Mouse (Mus musculus): ENCODE measurements around the gene Atg4b. TPM values are rescaled to one million over a fixed set of nuclear protein-coding genes. Genes with fewer than 3 reads are reported as not detected.

The Atg4b gene
- total and polyA plus RNA-seq, 2 experiments = 20.0 to 29.1 TPM

DNA sequence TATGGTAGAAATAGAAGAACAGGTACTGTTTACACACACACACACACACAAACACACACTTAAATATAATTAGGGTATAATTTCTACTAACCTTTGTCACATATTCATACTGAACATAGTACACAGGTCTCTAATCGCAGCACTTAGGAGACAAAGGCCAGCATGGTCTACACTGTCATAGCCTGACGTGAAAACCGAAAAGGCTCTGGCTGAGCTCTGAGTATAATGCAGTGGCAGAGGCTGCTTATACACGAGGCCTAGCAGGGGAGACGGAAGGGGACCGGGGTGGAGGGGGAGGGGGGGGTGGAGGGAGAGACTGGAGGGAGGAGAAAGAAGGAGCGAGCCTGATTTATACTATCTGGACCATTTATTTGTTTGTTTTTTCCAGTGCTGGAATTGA, 29.7 kb upstream of the Atg4b start:
- no peak for DNase-seq (ENCODE audit: extremely low read depth, low read depth, low spot score)
- H3K4me3 ChIP-seq (ENCODE audit: insufficient read depth, low read depth, low read length) = no peak overlapping the region
- WGBS = 67% methylated on average over 7 of the region's 7 CpGs
- H3K79me2 ChIP-seq (ENCODE audit: control insufficient read depth, insufficient read depth, low read length) = no peaks in the 10 kb centered on the region
- TF ChIP-seq CTCF (IDR thresholded peaks at IDR 0.05; ENCODE audit: low read depth, low read length) (no peak), POLR2A (IDR thresholded peaks at IDR 0.05; ENCODE audit: extremely low read depth, insufficient read depth, low read length) (no peak)
- H3K27ac ChIP-seq (replicated peaks; ENCODE audit: insufficient read depth, low read depth, low read length) = no peak overlapping the region
- no peaks in the 10 kb centered on the region for H3K27me3 ChIP-seq (ENCODE audit: control insufficient read depth, insufficient read depth, low read length)
- no peak overlapping the region for H3K9ac ChIP-seq (ENCODE audit: low read depth, low read length)
- H3K36me3 ChIP-seq (ENCODE audit: control insufficient read depth, insufficient read depth, low read length) = peaks cover 2% of the 10 kb centered on the region; the same call in 1 of the 2 replicates
- H3K4me1 ChIP-seq (ENCODE audit: control insufficient read depth, insufficient read depth, low read length) = peaks cover 2% of the 10 kb centered on the region; the same call in 1 of the 2 replicates

DNA sequence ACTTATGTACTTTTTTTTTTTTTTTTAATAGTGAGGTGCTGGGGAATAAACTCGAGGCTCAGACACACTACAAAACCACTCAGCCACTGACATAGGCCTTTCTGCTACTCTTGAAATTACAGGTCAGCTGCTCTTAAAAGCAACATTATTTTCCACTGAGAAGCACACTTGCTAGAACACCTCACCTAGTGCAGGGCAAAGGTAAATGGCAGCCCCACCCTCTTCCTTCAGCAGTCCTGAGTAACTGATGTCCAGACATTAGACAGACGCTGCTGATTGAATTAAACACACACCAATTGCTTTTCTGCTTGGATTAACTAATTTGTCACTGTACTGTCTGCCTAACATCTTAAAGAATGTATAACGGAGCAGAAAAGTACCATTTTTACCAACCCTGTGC, 26.7 kb upstream of the Atg4b start:
- Histone ChIP-seq H3K9ac (ENCODE audit: low read depth, low read length) (no peak overlapping the region), H3K27me3 (ENCODE audit: control insufficient read depth, insufficient read depth, low read length) (no peaks in the 10 kb centered on the region), H3K36me3 (ENCODE audit: control insufficient read depth, insufficient read depth, low read length) (no peaks in the 10 kb centered on the region), H3K79me2 (ENCODE audit: control insufficient read depth, insufficient read depth, low read length) (no peaks in the 10 kb centered on the region), H3K4me1 (ENCODE audit: control insufficient read depth, insufficient read depth, low read length) (peaks cover 2% of the 10 kb centered on the region; the same call in 1 of the 2 replicates), H3K27ac (replicated peaks; ENCODE audit: insufficient read depth, low read depth, low read length) (no peak overlapping the region), H3K4me3 (ENCODE audit: insufficient read depth, low read depth, low read length) (no peak overlapping the region)
- WGBS = 92% methylated on average over 3 of the region's 3 CpGs
- TF ChIP-seq POLR2A (IDR thresholded peaks at IDR 0.05; ENCODE audit: extremely low read depth, insufficient read depth, low read length) (no peak), CTCF (IDR thresholded peaks at IDR 0.05; ENCODE audit: low read depth, low read length) (no peak)
- DNase-seq (ENCODE audit: extremely low read depth, low read depth, low spot score) = no peak

DNA sequence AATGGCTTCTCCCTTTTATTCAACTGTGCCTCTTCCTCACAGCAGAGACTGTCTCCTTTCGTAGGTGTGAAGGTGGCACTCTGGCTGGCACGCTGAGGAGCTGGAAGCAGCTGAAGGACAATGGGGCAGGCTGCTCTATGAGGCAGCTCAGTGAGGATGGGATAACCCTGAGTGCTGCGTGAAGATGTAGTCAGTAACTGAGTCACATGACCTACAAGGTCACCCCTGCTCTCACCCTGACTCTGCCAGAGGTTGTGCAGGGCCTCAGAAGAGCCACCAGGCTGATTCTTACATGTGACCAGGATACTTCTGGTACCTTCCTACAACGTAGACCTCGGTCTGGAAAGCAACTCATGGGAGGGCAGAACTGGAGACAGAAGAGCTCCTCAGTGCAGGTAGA, 25.6 kb upstream of the Atg4b start:
- Histone ChIP-seq H3K79me2 (ENCODE audit: control insufficient read depth, insufficient read depth, low read length) (no peaks in the 10 kb centered on the region), H3K27ac (replicated peaks; ENCODE audit: insufficient read depth, low read depth, low read length) (no peak overlapping the region), H3K4me3 (ENCODE audit: insufficient read depth, low read depth, low read length) (no peak overlapping the region), H3K27me3 (ENCODE audit: control insufficient read depth, insufficient read depth, low read length) (no peaks in the 10 kb centered on the region), H3K36me3 (ENCODE audit: control insufficient read depth, insufficient read depth, low read length) (no peaks in the 10 kb centered on the region), H3K4me1 (ENCODE audit: control insufficient read depth, insufficient read depth, low read length) (peaks cover 2% of the 10 kb centered on the region; the same call in 1 of the 2 replicates), H3K9ac (ENCODE audit: low read depth, low read length) (no peak overlapping the region)
- TF ChIP-seq POLR2A (IDR thresholded peaks at IDR 0.05; ENCODE audit: extremely low read depth, insufficient read depth, low read length) (no peak), CTCF (IDR thresholded peaks at IDR 0.05; ENCODE audit: low read depth, low read length) (no peak)
- 89% methylated on average over 5 of the region's 5 CpGs for WGBS
- no peak for DNase-seq (ENCODE audit: extremely low read depth, low read depth, low spot score)

DNA sequence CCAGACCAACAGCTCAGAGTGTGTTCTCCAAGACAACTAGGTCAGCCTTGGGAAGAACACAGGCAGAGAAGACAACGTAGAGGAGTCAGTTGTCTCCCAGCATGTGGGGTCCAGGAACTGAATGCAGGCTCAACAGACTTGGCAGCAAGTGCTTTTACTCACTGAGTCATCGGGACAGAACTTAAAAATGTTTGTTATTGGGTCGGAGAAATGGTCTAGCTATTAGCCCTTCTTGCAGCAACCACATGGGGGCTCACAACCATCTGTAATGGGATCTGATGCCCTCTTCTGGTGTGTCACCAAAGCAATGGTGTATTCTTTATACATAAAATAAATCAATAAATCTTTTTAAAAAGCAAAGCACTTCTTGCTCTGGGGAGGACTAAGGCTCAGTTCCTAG, 25.2 kb upstream of the Atg4b start:
- TF ChIP-seq POLR2A (IDR thresholded peaks at IDR 0.05; ENCODE audit: extremely low read depth, insufficient read depth, low read length) (no peak), CTCF (IDR thresholded peaks at IDR 0.05; ENCODE audit: low read depth, low read length) (no peak)
- no peaks in the 10 kb centered on the region for H3K27me3 ChIP-seq (ENCODE audit: control insufficient read depth, insufficient read depth, low read length)
- 72% methylated on average over 3 of the region's 3 CpGs for WGBS
- peaks cover 2% of the 10 kb centered on the region; the same call in 1 of the 2 replicates for H3K4me1 ChIP-seq (ENCODE audit: control insufficient read depth, insufficient read depth, low read length)
- H3K36me3 ChIP-seq (ENCODE audit: control insufficient read depth, insufficient read depth, low read length) = no peaks in the 10 kb centered on the region
- no peak for DNase-seq (ENCODE audit: extremely low read depth, low read depth, low spot score)
- H3K9ac ChIP-seq (ENCODE audit: low read depth, low read length) = no peak overlapping the region
- no peak overlapping the region for H3K27ac ChIP-seq (replicated peaks; ENCODE audit: insufficient read depth, low read depth, low read length)
- peaks cover 2% of the 10 kb centered on the region; the same call in 1 of the 2 replicates for H3K79me2 ChIP-seq (ENCODE audit: control insufficient read depth, insufficient read depth, low read length)
- H3K4me3 ChIP-seq (ENCODE audit: insufficient read depth, low read depth, low read length) = no peak overlapping the region

DNA sequence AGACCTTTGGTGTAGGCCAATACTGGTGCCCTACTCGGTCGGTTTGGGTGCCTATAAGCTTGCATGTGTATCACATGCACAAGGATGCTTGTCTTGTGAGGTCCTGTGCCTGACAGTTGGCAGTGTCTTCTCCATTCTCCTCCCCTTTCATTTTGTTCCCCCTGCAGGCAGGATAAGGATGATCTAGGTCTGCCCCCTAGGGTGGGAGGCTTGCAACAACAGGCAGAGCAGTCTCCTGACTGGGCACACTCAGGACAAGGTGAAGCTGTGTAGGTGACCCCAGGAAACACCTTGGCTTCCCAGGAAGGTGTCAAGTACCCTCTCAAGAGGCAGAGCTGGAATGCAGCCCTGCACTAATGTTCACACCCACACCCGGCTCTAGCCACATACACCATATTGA, 24.3 kb upstream of the Atg4b start:
- Histone ChIP-seq H3K9ac (ENCODE audit: low read depth, low read length) (no peak overlapping the region), H3K4me3 (ENCODE audit: insufficient read depth, low read depth, low read length) (no peak overlapping the region), H3K27ac (replicated peaks; ENCODE audit: insufficient read depth, low read depth, low read length) (no peak overlapping the region), H3K79me2 (ENCODE audit: control insufficient read depth, insufficient read depth, low read length) (peaks cover 4% of the 10 kb centered on the region; the same call in 1 of the 2 replicates), H3K4me1 (ENCODE audit: control insufficient read depth, insufficient read depth, low read length) (no peaks in the 10 kb centered on the region), H3K36me3 (ENCODE audit: control insufficient read depth, insufficient read depth, low read length) (no peaks in the 10 kb centered on the region), H3K27me3 (ENCODE audit: control insufficient read depth, insufficient read depth, low read length) (no peaks in the 10 kb centered on the region)
- peak; percentile 36 for DNase-seq (ENCODE audit: extremely low read depth, low read depth, low spot score)
- TF ChIP-seq POLR2A (IDR thresholded peaks at IDR 0.05; ENCODE audit: extremely low read depth, insufficient read depth, low read length) (no peak), CTCF (IDR thresholded peaks at IDR 0.05; ENCODE audit: low read depth, low read length) (peak; percentile 96)
- WGBS = 60% methylated on average over 3 of the region's 3 CpGs

DNA sequence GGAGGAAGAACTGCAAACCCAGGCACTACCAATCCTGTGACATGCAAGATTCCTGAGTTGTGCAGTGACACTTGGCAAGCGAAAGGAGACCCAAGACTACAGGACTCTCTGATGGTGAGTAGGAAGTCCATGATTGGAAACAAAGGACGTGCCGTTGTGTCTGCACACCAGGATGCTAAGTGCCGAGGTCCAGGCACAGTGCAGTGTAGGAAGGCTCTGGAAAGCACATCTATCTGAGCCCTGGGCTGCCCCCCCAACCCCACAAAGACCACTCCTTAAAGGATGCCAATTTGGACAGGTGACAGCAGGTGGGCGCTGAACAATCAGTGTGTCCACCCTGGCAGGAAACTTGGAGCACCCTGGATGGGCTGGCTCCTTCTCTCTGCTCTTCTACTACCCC, 20.2 kb upstream of the Atg4b start:
- WGBS = 78% methylated on average over 5 of the region's 5 CpGs
- Histone ChIP-seq H3K4me3 (ENCODE audit: insufficient read depth, low read depth, low read length) (no peak overlapping the region), H3K27me3 (ENCODE audit: control insufficient read depth, insufficient read depth, low read length) (no peaks in the 10 kb centered on the region), H3K36me3 (ENCODE audit: control insufficient read depth, insufficient read depth, low read length) (no peaks in the 10 kb centered on the region), H3K9ac (ENCODE audit: low read depth, low read length) (no peak overlapping the region), H3K27ac (replicated peaks; ENCODE audit: insufficient read depth, low read depth, low read length) (no peak overlapping the region), H3K4me1 (ENCODE audit: control insufficient read depth, insufficient read depth, low read length) (no peaks in the 10 kb centered on the region), H3K79me2 (ENCODE audit: control insufficient read depth, insufficient read depth, low read length) (peaks cover 7% of the 10 kb centered on the region; the same call in 1 of the 2 replicates)
- DNase-seq (ENCODE audit: extremely low read depth, low read depth, low spot score) = no peak
- TF ChIP-seq POLR2A (IDR thresholded peaks at IDR 0.05; ENCODE audit: extremely low read depth, insufficient read depth, low read length) (no peak), CTCF (IDR thresholded peaks at IDR 0.05; ENCODE audit: low read depth, low read length) (no peak)
